Mouse (Mus musculus) lung, postnatal 0 days (tissue): Measurements from ENCODE around the gene Pdk4.

Experiments used
- CTCF ChIP-seq: IDR thresholded peaks from 2 replicates; pipeline ENCODE4 v1.5.1; 2016; ENCODE audit warnings: antibody characterized with exemption, mild to moderate bottlenecking
- EP300 ChIP-seq: IDR thresholded peaks from 2 replicates; pipeline ENCODE4 v1.6.1; 2016; ENCODE audit warnings: antibody characterized with exemption, mild to moderate bottlenecking, control low read depth

DNA sequence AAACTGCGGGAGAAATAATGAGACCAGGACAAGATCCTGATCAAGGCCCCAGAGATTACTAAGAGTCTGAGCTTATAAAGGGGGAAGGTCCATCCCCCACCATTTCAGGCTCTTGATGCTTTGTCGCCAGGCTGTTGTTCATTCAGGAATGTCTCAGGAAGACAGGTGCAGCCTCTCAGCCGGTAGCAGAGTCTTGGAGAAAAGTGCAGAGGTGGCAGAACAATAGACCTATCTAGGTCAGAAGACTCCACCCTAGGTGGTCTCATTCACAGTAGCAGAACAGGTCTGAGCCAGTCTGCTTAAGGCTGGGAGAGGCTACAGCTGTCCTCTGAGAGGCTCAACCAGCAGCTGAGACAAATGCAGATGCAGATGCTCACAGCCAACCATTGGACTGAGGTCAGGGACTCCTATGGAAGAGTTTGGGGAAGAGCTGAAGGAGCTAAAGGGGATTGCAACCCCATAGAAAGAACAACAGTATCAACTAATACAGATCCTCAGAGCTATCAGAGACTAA, 13.8 kb downstream of the Pdk4 start:
- TF ChIP-seq CTCF (no peak), EP300 (no peak)
